Mouse (Mus musculus): Measurements from ENCODE around the gene Dcps.

The Dcps gene

GRCm38 (mm10) chr9:35175251-35176123 lies at the start of gene Dcps:
Dcps (minus strand) TSS chr9:35176061.
- DNase-seq, result peak; percentile 95

GRCm38 (mm10) chr9:35223466-35223865 lies 47.6 kb upstream of the Dcps start:
- no peak for DNase-seq

DNA sequence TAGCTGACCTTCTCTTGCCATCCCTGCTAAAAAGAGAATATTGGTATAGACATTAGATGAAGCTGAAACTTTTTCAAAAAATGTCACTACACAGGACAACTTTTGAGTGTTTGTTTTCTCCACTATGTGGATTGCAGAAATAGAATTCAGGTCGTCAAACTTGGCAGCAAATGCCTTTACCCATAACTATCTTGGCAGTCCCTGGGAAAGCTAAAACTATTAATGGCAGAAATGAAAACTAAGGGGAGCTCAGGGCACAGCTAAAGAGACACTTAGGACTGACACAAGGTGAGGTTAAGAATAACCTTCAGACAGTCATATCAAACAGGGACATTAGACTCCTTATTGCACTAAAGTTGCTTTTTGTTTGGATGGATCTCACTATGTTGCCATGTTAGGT lies 42.1 kb upstream of the Dcps start:
- no peak for DNase-seq

GRCm38 (mm10) chr9:35211573-35212511 lies 36.0 kb upstream of the Dcps start:
- DNase-seq, result no peak

DNA sequence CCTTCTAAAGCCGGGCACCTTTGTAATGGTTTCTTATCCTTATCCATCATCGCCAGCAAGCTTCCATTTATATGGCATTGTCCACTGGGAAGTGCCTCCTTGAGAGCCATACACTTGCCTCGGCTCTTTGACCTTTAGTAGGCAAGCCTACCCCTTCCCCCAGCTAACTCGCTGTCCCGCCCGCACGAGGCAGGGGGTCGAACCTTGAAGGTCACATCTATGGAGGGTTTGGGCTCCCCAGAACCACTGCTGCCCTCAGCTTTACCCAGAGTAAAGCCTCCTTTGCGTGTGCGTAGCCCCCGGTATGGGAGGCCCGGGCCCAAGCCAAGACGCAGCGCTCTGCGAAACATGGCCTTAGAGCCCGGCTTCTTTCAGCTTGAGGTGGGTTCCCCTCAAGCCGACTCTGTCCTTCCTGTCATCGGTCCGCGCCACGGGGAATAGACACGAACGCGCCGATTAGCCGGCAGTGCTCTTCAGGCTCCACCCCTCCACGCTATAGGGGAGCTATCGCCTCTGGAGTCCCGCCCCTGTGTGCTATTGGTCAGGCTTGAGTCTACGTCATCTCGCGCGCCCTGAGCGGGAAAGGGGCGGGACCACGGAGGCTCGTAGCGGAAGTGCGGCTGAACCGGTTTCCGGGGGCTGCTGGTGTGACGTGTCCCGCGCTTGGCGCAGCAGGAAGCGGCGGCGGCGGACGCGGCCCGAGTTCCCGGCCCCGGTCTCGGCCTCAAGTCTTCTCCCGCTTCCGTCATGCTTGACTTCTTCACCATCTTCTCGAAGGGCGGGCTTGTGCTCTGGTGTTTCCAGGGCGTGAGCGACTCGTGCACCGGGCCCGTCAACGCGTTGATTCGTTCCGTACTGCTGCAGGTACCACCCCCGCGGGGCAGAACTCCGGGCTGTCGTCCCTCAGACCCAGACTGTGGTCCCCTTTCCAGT lies 34.9 kb upstream of the Dcps start, which contains the start of gene Foxred1:
Foxred1 (minus strand) TSS at position 514 of the 933 bp plus-strand sequence.
- DNase-seq, result peak; percentile 99

GRCm38 (mm10) chr9:35204421-35204820 lies 28.6 kb upstream of the Dcps start:
- DNase-seq, result no peak

GRCm38 (mm10) chr9:35203536-35203935 lies 27.7 kb upstream of the Dcps start:
- no peak for DNase-seq

- peak; percentile 66 for DNase-seq
Measured at GRCm38 (mm10) chr9:35200529-35201060, 24.7 kb upstream of the Dcps start.

GRCm38 (mm10) chr9:35199772-35200471 lies 24.1 kb upstream of the Dcps start, which contains the start of the genes Srpr and Tirap:
Srpr (plus strand) TSS chr9:35200175.
Tirap (minus strand) TSS chr9:35200291.
- peak; percentile 94 for DNase-seq

DNA sequence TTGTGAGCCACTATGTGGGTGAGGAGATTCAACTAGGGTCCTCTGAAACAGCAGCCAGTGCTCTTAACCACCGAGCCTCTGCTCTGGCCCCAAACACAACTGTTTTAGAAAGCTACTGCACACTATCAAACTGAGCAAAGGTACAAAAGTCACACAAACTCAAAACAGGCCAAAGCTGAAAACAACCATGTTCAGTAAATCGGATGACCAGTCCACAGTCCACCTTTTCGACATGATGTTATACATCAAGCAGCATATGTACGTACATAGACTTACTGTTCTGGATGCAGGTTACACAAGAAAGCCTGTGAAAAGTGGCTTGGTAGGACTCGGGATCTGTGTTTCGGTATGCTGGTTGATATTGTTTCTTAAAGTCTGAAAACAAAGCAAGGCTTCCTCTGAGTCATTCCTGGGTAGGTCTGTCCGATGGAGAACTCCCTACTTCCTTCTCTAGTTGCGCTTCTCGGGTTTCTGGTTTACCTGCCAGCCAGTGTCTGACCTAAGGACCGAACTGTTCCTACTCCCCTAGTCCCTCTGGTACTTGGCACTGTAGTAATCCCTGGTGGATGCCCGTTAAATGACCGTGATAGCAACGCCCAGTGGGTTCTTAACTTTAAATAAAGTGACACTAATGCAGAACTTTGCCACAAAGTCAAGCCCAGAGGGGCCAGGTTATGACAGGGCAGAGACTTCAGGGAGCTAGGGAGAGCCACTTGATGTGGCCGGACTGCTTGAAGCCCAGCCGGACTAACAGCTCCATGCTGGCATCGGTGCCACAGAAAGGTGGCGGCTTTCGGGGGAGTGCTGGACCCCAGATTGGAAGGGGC lies 23.3 kb upstream of the Dcps start:
- no peak for DNase-seq

DNA sequence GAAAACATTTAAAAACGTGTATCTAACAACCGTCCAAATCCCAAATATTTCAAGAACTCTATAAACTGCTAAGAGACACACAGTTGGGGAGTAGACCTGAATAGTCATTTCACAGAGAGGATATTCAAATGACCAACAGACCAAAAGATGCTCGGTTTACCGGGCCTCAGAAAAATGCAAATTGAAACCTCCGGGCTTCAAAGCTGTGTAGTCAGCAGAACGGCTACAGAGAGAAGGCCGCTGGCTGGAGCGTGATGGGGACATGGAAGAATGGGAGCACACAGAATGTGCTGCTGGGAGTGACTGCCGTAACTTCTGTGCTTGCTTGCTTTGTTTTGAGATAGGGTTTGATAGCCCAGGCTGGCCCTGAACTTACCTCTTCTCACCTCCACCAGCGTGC lies 22.5 kb upstream of the Dcps start:
- DNase-seq, result no peak

DNA sequence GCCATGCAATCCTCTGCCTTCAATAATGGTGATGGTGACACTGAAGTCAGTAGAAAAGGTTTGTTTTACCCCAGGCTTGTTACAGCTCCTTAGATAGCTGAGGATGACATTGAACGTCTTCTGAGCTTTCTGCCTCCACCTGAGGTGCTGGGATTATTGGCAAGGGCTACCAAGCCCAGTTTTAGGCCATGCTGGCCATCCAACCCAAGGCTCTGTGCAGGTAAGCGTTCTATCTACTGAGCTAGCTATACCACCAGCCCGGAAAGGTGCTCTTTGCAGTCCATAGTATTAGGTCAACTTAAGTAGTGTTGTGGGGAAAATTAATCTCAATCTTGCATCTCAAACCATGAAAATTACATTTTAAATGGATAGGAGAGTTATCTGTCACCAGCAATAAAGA lies 21.8 kb upstream of the Dcps start:
- no peak for DNase-seq

- DNase-seq, result no peak
Measured at GRCm38 (mm10) chr9:35194048-35194447, 18.2 kb upstream of the Dcps start.

DNA sequence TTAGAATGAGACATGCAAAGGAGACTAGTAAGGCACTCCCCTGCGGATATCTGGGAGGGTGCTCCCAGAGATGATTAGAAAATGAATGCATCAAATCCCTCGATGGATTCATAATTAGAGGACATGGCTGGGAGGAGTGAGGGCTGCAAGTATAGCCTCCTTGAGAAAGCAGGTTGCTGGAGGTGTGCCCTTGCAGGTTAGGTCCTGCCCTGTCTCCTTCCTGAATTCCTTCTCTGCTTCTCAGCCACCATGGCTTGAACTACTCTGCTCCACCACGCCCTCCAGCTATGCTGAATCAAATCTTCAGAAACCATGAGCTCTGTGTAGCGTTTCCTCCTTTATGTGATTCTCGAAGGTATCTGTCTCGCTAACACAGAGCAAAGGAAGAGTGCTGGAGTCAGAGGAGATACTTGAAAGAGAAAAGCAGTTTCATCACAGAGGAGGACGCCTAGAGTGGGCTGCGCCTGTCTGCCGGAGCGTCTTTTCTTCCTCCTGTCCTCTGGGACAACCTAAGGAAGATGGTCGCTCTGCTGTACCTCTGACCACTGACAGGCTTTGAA lies 17.2 kb upstream of the Dcps start:
- DNase-seq, result no peak

DNA sequence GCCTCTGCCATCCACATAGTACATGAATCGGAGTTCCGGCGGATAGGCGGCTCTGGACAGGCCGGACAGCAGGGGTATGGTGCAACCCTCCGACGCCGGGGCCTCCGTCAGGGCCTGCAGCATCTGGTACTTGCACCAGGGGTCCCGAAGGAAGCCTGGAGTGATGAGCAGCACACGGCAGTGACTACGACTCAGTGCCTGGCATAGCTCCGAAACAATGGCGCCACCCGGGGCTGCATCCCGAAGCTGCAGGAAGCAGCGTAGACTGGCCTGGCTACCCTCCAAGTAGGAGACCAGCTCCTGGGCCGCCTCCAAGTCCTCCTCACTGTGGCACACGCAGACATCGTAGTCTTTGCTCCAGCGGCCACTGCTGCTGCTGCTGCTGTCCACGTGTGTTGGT lies 12.8 kb upstream of the Dcps start:
- DNase-seq, result no peak

GRCm38 (mm10) chr9:35187351-35187903 lies 11.6 kb upstream of the Dcps start:
- no peak for DNase-seq

GRCm38 (mm10) chr9:35186430-35186829 lies 10.6 kb upstream of the Dcps start:
- DNase-seq, result no peak

GRCm38 (mm10) chr9:35183359-35183758 lies 7.5 kb upstream of the Dcps start:
- DNase-seq, result peak; percentile 19

- DNase-seq, result no peak
Measured at GRCm38 (mm10) chr9:35182832-35183231, 7.0 kb upstream of the Dcps start.
